Mouse (Mus musculus): ENCODE measurements at regions not wholly inside any gene's neighbourhood (a gene's known extent, or its start where the extent isn't known, plus 50 kb on each side); places are given as distances from the start of the nearest gene placed in this dataset.

DNA sequence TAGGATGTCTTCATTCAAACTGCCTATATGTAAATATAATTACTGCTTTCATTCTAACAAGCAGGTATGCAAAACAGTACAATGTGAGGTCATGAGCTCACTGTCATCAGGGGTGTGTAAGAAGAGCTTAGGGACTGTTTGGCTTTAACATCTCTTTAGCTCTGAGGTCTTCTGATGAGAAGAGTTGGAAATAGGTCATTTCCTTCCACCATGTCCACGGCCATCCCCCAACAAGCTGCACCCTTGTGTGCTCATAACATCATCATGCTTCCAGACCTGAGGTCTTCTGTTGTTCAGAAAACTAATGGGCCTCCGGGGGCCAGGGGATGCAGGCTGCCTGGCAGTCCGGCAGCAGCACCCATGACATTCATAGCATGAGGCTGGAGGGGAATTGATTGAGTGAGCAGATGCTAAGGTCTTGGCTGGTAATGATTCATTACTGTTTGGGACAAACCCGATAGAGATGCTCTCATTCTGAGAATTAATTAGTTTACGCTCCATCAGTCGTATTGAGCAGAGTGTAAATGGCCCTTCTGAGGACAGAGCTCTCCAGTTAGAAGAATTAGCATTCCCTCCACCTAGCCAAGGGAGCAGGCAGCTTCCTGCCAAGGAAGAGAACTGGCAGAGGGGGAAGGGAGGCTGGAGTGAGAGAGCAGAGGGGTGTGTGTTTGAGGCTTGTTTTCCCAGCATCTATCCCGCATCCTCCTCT lies 64.0 kb downstream of the Rps24 start:
- WGBS = 59% methylated on average over 7 of the region's 7 CpGs
- Histone ChIP-seq H3K4me3 (no peak overlapping the region), H3K27ac (replicated peaks) (peak overlapping the region; percentile 63), H3K4me1 (peaks cover 10% of the 10 kb centered on the region), H3K27me3 (ENCODE audit: low read depth, poor library complexity, severe bottlenecking) (no peaks in the 10 kb centered on the region), H3K9me3 (replicated peaks) (0 out of 2 replicates have a peak, but pooled peaks cover 6% of the 10 kb centered on the region), H3K36me3 (no peaks in the 10 kb centered on the region)
- DNase-seq (ENCODE audit: low spot score) = no peak

DNA sequence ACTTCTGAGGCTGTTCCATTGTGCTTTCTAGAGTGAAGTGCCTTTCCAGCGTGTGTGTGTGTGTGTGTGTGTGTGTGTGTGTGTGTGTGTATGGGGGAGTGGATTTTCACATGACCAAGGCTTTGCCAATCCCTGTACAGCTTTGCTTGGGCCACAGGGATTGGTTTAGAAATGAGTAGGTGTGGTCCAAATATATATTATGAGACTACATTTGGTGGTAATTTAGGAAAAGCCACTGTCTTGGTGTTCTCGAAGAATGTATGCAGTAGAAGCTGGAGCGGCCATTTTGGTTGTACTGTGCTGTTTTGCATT lies 64.5 kb downstream of the Rps24 start:
- no peaks in the 10 kb centered on the region for H3K36me3 ChIP-seq
- H3K4me3 ChIP-seq = no peak overlapping the region
- peak overlapping the region; percentile 63 for H3K27ac ChIP-seq (replicated peaks)
- peaks cover 10% of the 10 kb centered on the region for H3K4me1 ChIP-seq
- no peaks in the 10 kb centered on the region for H3K27me3 ChIP-seq (ENCODE audit: low read depth, poor library complexity, severe bottlenecking)
- no peak for DNase-seq (ENCODE audit: low spot score)
- WGBS = 84% methylated on average over 3 of the region's 3 CpGs
- 0 out of 2 replicates have a peak, but pooled peaks cover 6% of the 10 kb centered on the region for H3K9me3 ChIP-seq (replicated peaks)

DNA sequence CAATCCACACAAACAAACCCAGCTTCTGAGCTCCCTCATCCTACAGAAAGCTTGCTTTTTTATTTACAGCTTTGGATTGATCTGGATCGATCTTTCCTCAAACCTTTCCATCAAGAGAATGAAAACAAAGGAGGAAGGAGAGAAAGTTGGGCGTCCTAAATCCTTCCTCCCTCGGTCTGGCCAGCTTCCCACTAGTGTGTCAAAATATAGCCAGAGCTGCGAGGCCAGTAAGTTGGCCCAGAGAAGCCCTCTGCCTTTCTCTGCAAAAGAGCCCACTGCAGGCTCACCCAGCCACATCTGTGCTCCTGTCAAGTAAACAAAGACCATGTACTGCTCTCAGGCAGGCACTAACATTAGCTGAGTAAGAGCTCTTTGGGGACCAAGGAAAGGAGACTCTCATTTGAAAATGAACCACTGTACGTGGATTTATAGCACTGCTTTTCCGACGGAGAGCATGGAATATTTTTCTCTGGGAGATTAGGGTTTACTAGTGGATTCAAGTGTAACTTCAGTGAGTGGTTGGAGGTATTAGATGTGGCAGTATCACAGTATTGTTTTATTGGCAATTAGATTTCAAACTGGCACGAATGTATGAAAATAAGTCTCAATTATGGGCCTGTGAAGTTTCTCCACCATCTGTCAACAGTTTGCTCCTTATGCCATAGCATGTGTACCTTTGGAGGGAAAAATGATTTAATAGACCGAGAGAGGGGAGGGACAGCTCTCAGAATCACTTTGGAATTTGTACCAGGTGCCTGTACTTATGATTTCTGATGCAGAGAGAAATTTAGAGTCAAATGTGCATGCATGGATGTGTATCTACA lies 78.1 kb downstream of the Rps24 start:
- Histone ChIP-seq H3K27me3 (ENCODE audit: low read depth, poor library complexity, severe bottlenecking) (no peaks in the 10 kb centered on the region), H3K27ac (replicated peaks) (no peak overlapping the region)
- no peak for DNase-seq (ENCODE audit: low spot score)

DNA sequence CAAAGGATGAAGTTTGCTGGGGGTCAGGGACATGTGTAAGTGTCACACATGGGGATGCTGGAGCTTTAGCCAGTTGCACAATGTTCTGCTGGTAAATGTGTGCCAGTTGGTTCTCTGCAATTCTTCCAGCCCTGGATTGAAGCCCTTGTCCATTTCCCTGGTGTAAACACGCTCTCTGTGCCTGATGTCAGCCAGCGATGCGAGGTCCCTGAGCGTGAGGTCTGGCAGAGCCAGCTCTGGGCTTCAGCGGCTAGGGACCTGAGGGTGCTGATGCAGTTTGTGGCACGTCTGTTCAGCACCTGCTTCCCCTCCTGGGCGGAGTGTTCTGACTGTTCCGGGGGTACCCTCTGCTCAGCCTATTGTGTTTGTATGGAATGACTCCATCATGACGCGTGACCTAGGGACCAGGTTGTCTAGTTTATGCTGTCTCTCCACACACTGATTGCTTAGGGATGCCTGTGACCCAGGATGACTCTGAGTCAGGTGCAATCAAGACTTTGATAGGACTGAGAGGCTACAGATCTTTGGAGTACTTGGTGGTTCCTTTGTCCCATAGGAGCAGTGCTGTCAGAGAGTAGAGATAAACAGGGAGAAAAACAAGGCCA lies 78.9 kb downstream of the Rps24 start:
- H3K4me1 ChIP-seq = no peaks in the 10 kb centered on the region
- DNase-seq (ENCODE audit: low spot score) = no peak
- H3K4me3 ChIP-seq = no peak overlapping the region
- no peaks in the 10 kb centered on the region for H3K36me3 ChIP-seq
- no peaks in the 10 kb centered on the region for H3K9me3 ChIP-seq (replicated peaks)
- H3K27ac ChIP-seq (replicated peaks) = no peak overlapping the region; the same call in 1 of the 2 replicates
- no peaks in the 10 kb centered on the region for H3K27me3 ChIP-seq (ENCODE audit: low read depth, poor library complexity, severe bottlenecking)
- WGBS = 82% methylated on average over 10 of the region's 10 CpGs

More for the DNA sequence above, 78.1 kb downstream of the Rps24 start:
- no peaks in the 10 kb centered on the region for H3K9me3 ChIP-seq (replicated peaks)
- no peaks in the 10 kb centered on the region for H3K36me3 ChIP-seq
- 78% methylated on average over 9 of the region's 9 CpGs for WGBS
- H3K4me3 ChIP-seq = no peak overlapping the region
- no peaks in the 10 kb centered on the region for H3K4me1 ChIP-seq

DNA sequence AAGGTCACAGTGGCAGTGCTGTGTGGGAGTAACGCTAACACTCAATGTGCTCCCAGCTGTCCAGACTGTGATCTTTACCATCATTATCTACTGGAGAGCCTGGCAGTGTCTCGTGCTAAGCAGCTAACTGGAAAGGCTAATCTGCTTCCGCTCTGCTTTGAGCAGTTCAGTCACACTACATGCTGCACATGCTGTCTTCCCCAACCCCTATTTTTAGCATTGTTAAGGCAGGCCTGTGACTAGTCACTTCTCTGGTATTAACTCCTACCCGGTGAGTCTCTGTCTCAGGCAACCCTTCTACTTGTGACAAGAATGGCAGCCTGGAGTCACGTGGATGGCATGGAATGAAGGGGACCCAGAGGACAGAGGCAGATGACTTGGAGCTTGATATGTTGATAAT lies 88.2 kb downstream of the Rps24 start:
- 86% methylated on average over 5 of the region's 5 CpGs for WGBS
- no peak overlapping the region for H3K4me3 ChIP-seq
- H3K27ac ChIP-seq (replicated peaks) = no peak overlapping the region
- peaks cover 20% of the 10 kb centered on the region for H3K4me1 ChIP-seq
- DNase-seq (ENCODE audit: low spot score) = no peak
- H3K9me3 ChIP-seq (replicated peaks) = no peaks in the 10 kb centered on the region
- H3K36me3 ChIP-seq = no peaks in the 10 kb centered on the region
- H3K27me3 ChIP-seq (ENCODE audit: low read depth, poor library complexity, severe bottlenecking) = no peaks in the 10 kb centered on the region

DNA sequence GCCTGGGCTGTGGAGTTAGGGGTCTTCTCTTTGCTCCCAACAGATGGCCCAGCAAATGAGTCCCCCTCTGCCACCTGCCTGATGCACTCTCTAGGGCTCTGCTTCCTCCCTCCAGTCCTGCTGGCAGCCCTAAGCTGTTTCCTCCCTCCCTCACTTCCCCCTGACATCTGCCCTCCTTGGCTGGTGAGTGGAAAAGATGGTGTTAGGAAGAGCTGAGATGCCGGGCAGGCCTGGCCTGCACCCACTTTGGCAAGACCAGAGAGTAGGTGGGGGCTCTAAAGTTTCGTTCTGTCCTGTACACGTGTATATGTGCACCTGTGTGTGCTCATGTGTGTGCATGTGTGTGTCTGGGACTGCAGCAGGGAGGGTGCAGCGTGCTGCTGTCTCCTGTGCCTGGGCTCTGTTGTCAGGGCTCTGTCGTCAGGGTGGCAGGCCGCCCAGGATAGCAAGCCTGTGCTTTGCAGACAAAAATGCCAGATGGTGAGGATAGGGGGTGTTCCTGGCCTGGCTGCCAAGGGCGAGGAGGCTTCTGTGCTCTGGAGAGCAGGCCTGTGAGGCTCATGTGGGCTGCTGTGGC lies 91.7 kb downstream of the Rps24 start:
- Histone ChIP-seq H3K36me3 (no peaks in the 10 kb centered on the region), H3K27me3 (ENCODE audit: low read depth, poor library complexity, severe bottlenecking) (no peaks in the 10 kb centered on the region), H3K4me1 (peaks cover 20% of the 10 kb centered on the region), H3K4me3 (no peak overlapping the region), H3K9me3 (replicated peaks) (no peaks in the 10 kb centered on the region), H3K27ac (replicated peaks) (peak overlapping the region; percentile 82)
- peak; percentile 32 for DNase-seq (ENCODE audit: low spot score)
- whole genome bisulfite sequencing = 23% methylated on average over 7 of the region's 7 CpGs

DNA sequence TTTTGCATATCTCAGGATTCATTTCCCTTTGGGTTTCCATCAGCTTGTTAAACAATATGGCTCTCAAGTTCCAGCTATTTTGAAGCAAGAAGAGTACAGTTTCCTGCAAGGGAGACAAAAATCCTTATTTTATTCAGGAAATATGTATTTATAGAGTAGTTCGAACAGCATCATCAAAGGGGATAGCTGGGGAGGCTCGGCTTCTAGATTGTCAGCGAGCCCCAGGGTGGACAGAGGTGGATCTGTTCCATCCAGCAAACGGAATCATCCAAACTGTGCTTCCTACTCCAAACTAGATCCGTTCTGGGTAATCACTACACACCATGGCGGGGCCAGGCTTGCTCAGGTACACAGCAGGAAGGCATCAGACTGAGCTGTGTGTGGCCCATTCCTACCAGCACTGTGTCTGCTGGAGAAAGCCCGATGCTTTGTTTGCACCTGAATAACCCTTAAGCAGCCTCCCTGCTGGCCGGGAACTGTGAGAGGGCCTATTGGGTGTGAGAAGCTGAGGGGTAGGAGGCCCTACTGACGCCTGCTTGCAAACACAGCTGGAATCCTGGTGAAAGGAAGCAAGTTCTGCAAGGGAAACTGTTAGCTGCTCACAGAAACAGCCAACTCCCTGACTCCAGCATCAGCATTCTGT lies 92.3 kb downstream of the Rps24 start:
- Histone ChIP-seq H3K36me3 (no peaks in the 10 kb centered on the region), H3K4me3 (no peak overlapping the region), H3K27ac (replicated peaks) (peak overlapping the region; percentile 82), H3K27me3 (ENCODE audit: low read depth, poor library complexity, severe bottlenecking) (no peaks in the 10 kb centered on the region), H3K4me1 (peaks cover 20% of the 10 kb centered on the region), H3K9me3 (replicated peaks) (no peaks in the 10 kb centered on the region)
- WGBS = 13% methylated on average over 9 of the region's 9 CpGs
- peak; percentile 41 for DNase-seq (ENCODE audit: low spot score)

DNA sequence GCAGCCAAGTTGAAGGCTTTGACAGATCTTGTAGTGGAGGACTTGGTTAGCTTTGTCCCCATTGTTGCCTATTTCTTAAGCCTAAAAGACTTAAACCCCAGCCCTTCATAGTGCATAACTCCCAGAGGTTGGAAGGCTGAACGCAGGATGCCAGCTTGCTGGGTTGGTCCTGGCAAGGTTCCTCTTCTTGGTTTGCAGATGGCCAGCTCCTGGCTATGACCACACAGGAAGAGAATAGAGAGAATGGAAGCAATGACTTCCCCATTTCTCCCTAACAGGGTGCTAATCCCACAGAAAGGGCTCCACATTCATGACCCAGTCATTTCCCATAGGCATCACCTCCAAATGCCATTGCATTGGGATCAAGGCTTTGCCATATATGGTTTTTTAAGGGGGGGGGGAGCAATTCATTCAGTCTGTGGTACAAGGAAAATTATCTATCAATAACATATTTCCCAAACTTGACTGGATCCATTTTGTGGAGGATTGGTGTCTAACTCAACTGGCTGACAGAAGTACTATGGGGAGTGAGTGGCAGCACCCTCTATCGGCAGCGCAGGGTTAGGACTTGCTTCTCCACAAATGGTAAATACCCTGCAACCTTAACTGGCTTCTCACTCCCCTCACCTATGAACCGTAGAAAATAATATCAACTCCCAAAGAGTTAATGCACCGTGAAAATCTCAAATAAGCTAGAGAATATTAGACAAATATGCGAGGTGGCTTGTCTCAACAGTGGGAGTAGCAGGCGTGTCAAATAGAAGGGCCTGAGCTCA lies 99.4 kb downstream of the Rps24 start:
- Histone ChIP-seq H3K27me3 (ENCODE audit: low read depth, poor library complexity, severe bottlenecking) (no peaks in the 10 kb centered on the region), H3K36me3 (no peaks in the 10 kb centered on the region), H3K4me1 (peaks cover 3% of the 10 kb centered on the region; the same call in 1 of the 2 replicates), H3K4me3 (no peak overlapping the region), H3K27ac (replicated peaks) (no peak overlapping the region), H3K9me3 (replicated peaks) (no peaks in the 10 kb centered on the region)
- WGBS = 62% methylated on average over 7 of the region's 7 CpGs
- no peak for DNase-seq (ENCODE audit: low spot score)

DNA sequence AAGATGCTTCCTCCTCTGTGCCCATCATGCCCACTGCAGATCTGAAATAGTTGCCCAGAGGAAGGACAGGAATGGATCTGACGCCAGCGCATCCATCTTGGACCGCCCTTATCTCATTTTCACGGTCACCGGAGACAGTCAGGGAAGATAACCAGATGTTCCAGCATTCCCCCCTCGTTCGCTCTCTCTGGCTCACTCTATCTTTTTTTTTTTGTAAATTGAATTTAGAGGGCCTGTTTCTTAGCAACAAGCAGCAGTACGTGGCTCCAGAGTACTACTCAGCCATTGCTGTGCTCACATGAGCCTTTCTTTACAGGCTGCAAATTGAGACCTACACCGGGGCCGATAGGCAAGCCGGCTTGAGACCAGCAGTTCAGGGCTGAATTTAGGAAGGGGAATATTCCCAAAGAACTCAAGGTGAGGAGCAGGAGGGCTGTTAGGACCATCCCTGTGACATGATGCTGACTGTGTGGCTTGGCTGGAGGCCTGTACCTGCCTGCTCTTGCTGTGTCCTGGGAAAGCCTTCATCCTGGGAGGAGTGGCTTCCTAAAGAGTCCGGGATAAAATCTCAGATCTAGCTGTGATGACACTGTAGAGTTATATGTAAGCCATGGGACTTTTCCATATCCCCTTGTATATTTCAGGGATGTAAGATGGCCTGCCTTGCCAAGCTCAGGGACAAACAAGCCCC lies 100.2 kb downstream of the Rps24 start:
- Histone ChIP-seq H3K36me3 (no peaks in the 10 kb centered on the region), H3K9me3 (replicated peaks) (no peaks in the 10 kb centered on the region), H3K4me3 (no peak overlapping the region), H3K27ac (replicated peaks) (0 out of 2 replicates have a peak overlapping the region, but pooled peaks have one; percentile 19), H3K27me3 (ENCODE audit: low read depth, poor library complexity, severe bottlenecking) (no peaks in the 10 kb centered on the region), H3K4me1 (peaks cover 3% of the 10 kb centered on the region; the same call in 1 of the 2 replicates)
- no peak for DNase-seq (ENCODE audit: low spot score)
- 90% methylated on average over 12 of the region's 12 CpGs for WGBS

DNA sequence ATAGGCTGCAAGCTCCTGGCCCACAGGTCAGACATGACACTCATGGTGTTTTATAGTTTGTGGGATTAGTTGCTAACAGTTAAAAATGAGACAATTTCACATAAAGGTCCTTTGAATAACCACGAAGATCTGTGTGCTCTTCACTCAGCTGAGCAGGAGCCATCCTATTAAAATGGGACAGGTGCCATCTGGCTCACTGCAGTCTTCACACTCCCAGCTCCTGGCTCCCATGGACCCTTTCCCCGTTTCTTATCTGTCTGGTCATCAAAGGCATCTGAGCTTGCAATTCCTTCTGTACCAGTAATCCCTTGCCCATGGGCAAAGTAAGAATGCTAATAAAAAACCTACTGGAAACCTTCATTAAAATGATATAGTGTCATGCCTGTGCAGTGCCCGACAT lies 101.1 kb downstream of the Rps24 start:
- WGBS = 81% methylated on average over 3 of the region's 3 CpGs
- Histone ChIP-seq H3K27ac (replicated peaks) (no peak overlapping the region), H3K36me3 (no peaks in the 10 kb centered on the region), H3K4me1 (peaks cover 3% of the 10 kb centered on the region; the same call in 1 of the 2 replicates), H3K4me3 (no peak overlapping the region), H3K27me3 (ENCODE audit: low read depth, poor library complexity, severe bottlenecking) (no peaks in the 10 kb centered on the region), H3K9me3 (replicated peaks) (no peaks in the 10 kb centered on the region)
- DNase-seq (ENCODE audit: low spot score) = no peak

DNA sequence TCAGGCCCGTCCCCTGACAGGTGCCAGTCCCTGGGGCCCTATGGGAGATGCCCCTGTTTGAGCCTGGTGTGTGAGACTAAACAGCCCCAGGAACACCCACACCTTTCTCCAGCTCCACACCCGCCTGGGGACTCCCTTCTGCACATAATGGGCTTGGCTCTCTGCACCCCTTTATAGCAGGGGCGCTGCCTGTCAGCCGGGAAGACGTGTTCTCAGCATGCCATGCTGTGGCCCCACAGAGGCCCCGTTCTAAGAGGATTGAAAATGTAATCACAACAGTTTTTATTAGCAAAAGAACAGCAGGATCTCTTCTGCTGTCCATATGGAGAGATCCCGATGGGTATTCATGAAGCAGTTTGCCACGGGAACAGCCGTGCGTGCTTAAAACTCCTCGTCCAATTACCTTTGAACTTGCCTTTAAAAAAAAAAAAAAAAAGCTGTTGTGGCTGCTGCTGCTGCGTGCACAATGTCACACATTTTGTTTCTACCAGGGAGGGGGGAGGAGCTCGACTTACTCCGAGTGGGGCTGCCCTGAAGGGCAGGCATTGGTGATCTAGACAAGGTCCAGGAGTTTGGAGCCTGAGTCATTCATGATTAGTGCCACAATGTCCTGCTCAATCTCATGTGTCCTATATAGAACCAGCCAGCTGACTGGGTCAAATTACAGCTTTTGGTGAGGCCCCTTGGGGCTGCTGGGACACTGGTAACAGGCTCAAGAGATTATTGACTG lies 119.7 kb downstream of the Rps24 start:
- 29% methylated on average over 14 of the region's 14 CpGs for WGBS
- peaks cover 6% of the 10 kb centered on the region; the same call in 1 of the 2 replicates for H3K9me3 ChIP-seq (replicated peaks)
- H3K27ac ChIP-seq (replicated peaks) = peak overlapping the region; percentile 81
- H3K4me1 ChIP-seq = peaks cover 33% of the 10 kb centered on the region
- H3K27me3 ChIP-seq (ENCODE audit: low read depth, poor library complexity, severe bottlenecking) = peaks cover 10% of the 10 kb centered on the region; the same call in 1 of the 2 replicates
- no peaks in the 10 kb centered on the region for H3K36me3 ChIP-seq
- H3K4me3 ChIP-seq = no peak overlapping the region
- DNase-seq (ENCODE audit: low spot score) = peak; percentile 43

Data from midbrain, embryonic 10.5 days (tissue).